Comparison of ENCODE assay signal across 9 mouse cellular contexts in genomic region chr15:97824042-97824441, GRCm38 (mm10). TPM values are rescaled to one million over a fixed set of nuclear protein-coding genes. Genes with fewer than 3 reads are reported as not detected.
DNase-seq lines count a peak whose midpoint lies in the region; ATAC-seq and TF ChIP-seq lines count a peak whose summit lies in the region.
"Had no signal": no experiment of that assay in that cellular context is flagged by ENCODE, and none has a peak within 500 bp of the region (broad histone marks: within the 10 kb centered on the region; RNA-seq: fewer than 3 reads in every experiment).

No protein-coding gene starts in this region.

- TF ChIP-seq CTCF in hindbrain, postnatal 0 days (IDR thresholded peaks at IDR 0.05; ENCODE audit: low read depth) = no peak
- TF ChIP-seq CTCF in thymus, adult 2 months (IDR thresholded peaks at IDR 0.05; ENCODE audit: borderline replicate concordance, control insufficient read depth, extremely low read depth, insufficient read depth, low read length, poor library complexity) = no peak

- no peak for ATAC-seq in hindbrain, postnatal 0 days
- no peak for ATAC-seq in hindbrain, embryonic 11.5 days (ENCODE audit: low FRiP score)
- ATAC-seq in heart, embryonic 14.5 days (ENCODE audit: insufficient number of reproducible peaks, insufficient read depth, low FRiP score, low read depth) = no peak
- ATAC-seq in forebrain, embryonic 11.5 days (replicated peaks; ENCODE audit: low FRiP score) = no peak

- no peaks in the 10 kb centered on the region for H3K9me3 ChIP-seq in hindbrain, postnatal 0 days (ENCODE audit: low read length)
- H3K9me3 ChIP-seq in hindbrain, embryonic 11.5 days (ENCODE audit: control insufficient read depth, low read length) = no peaks in the 10 kb centered on the region
- H3K9me3 ChIP-seq in heart, embryonic 14.5 days (ENCODE audit: control insufficient read depth, low read length) = no peaks in the 10 kb centered on the region
- H3K9me3 ChIP-seq in forebrain, embryonic 11.5 days (ENCODE audit: control insufficient read depth, low read length) = no peaks in the 10 kb centered on the region
- H3K9me3 ChIP-seq: G1E had no signal

- H3K9ac ChIP-seq in hindbrain, postnatal 0 days (replicated peaks; ENCODE audit: low read length) = no peak overlapping the region
- no peak overlapping the region; the same call in 1 of the 2 replicates for H3K9ac ChIP-seq in hindbrain, embryonic 11.5 days (ENCODE audit: low read depth, low read length)
- H3K9ac ChIP-seq in heart, embryonic 14.5 days (ENCODE audit: low read length) = peak overlapping the region; percentile 4; the same call in 1 of the 2 replicates
- no peak overlapping the region for H3K9ac ChIP-seq in forebrain, embryonic 11.5 days (ENCODE audit: low read length)

- H3K27me3 ChIP-seq in hindbrain, postnatal 0 days (ENCODE audit: insufficient read depth, low read length) = no peaks in the 10 kb centered on the region
- no peaks in the 10 kb centered on the region for H3K27me3 ChIP-seq in hindbrain, embryonic 11.5 days (ENCODE audit: control insufficient read depth, insufficient read depth, low read length)
- H3K27me3 ChIP-seq in thymus, adult 2 months (ENCODE audit: control insufficient read depth, insufficient read depth, low read length) = no peaks in the 10 kb centered on the region
- H3K27me3 ChIP-seq in heart, embryonic 14.5 days (ENCODE audit: control insufficient read depth, insufficient read depth, low read length) = no peaks in the 10 kb centered on the region
- no peaks in the 10 kb centered on the region for H3K27me3 ChIP-seq in forebrain, embryonic 11.5 days (ENCODE audit: control insufficient read depth, insufficient read depth, low read length)

- peak overlapping the region; percentile 5; the same call in 1 of the 2 replicates for H3K27ac ChIP-seq in hindbrain, postnatal 0 days
- H3K27ac ChIP-seq in hindbrain, embryonic 11.5 days (ENCODE audit: low read depth, low read length) = no peak overlapping the region; the same call in 1 of the 2 replicates
- H3K27ac ChIP-seq in thymus, adult 2 months (ENCODE audit: control insufficient read depth, insufficient read depth, low read length) = peak overlapping the region; percentile 17
- H3K27ac ChIP-seq in heart, embryonic 14.5 days (replicated peaks in 1 of 2; ENCODE audit: control insufficient read depth in 1 of 2, insufficient read depth in 1 of 2, low read depth in 2 of 2, low read length in 2 of 2) = peak overlapping the region; percentile 22 to 85; a peak in 3 of 4 replicates
- no peak overlapping the region for H3K27ac ChIP-seq in forebrain, embryonic 11.5 days (ENCODE audit: low read depth, low read length)

- no peak overlapping the region for H3K4me2 ChIP-seq in hindbrain, postnatal 0 days (ENCODE audit: low read depth, low read length)
- H3K4me2 ChIP-seq in hindbrain, embryonic 11.5 days (replicated peaks; ENCODE audit: low read depth, low read length) = no peak overlapping the region
- H3K4me2 ChIP-seq in heart, embryonic 14.5 days (ENCODE audit: low read length) = no peak overlapping the region
- H3K4me2 ChIP-seq in forebrain, embryonic 11.5 days (ENCODE audit: low read depth, low read length, severe bottlenecking) = no peak overlapping the region

- H3K4me1 ChIP-seq in hindbrain, postnatal 0 days (ENCODE audit: insufficient read depth, low read length) = peaks cover 42% of the 10 kb centered on the region
- H3K4me1 ChIP-seq in hindbrain, embryonic 11.5 days (replicated peaks; ENCODE audit: control insufficient read depth, insufficient read depth, low read length) = peaks cover 18% of the 10 kb centered on the region
- peaks cover 87% of the 10 kb centered on the region for H3K4me1 ChIP-seq in thymus, adult 2 months (replicated peaks; ENCODE audit: control insufficient read depth, insufficient read depth, low read length)
- peaks cover 64 to 80% of the 10 kb centered on the region in 2 experiments for H3K4me1 ChIP-seq in heart, embryonic 14.5 days (ENCODE audit: control insufficient read depth in 2 of 2, insufficient read depth in 2 of 2, low read length in 2 of 2)
- peaks cover 20% of the 10 kb centered on the region; the same call in 1 of the 2 replicates for H3K4me1 ChIP-seq in forebrain, embryonic 11.5 days (replicated peaks; ENCODE audit: control insufficient read depth, insufficient read depth, low read length)

- no peaks in the 10 kb centered on the region for H3K36me3 ChIP-seq in hindbrain, postnatal 0 days (ENCODE audit: insufficient read depth, low read length)
- no peaks in the 10 kb centered on the region for H3K36me3 ChIP-seq in hindbrain, embryonic 11.5 days (ENCODE audit: control insufficient read depth, insufficient read depth, low read length)
- peaks cover 28% of the 10 kb centered on the region for H3K36me3 ChIP-seq in thymus, adult 2 months (ENCODE audit: control insufficient read depth, insufficient read depth, low read length)
- peaks cover 14% of the 10 kb centered on the region for H3K36me3 ChIP-seq in heart, embryonic 14.5 days (ENCODE audit: control insufficient read depth, insufficient read depth, low read length)
- H3K36me3 ChIP-seq in forebrain, embryonic 11.5 days (ENCODE audit: control insufficient read depth, insufficient read depth, low read length) = no peaks in the 10 kb centered on the region

- DNase-seq in hindbrain, postnatal 0 days (ENCODE audit: low spot score) = no peak
- DNase-seq in hindbrain, embryonic 11.5 days (ENCODE audit: low spot score) = no peak
- no peak for DNase-seq in thymus, adult 2 months
- DNase-seq in thymus, postnatal 25 days = no peak
- no peak for DNase-seq in frontal cortex, postnatal 10 days (ENCODE audit: low spot score in 2 of 2)
- no peak for DNase-seq in forebrain, embryonic 11.5 days (ENCODE audit: low spot score)
- no peak for DNase-seq in kidney, postnatal 14 days

- no peak overlapping the region for H3K4me3 ChIP-seq in hindbrain, postnatal 0 days (ENCODE audit: low read length)
- no peak overlapping the region for H3K4me3 ChIP-seq in hindbrain, embryonic 11.5 days (ENCODE audit: low read depth, low read length)
- H3K4me3 ChIP-seq in thymus, adult 2 months (ENCODE audit: control insufficient read depth, insufficient read depth, low read length) = no peak overlapping the region
- H3K4me3 ChIP-seq in heart, embryonic 14.5 days (ENCODE audit: control insufficient read depth in 1 of 2, insufficient read depth in 1 of 2, low read depth in 1 of 2, low read length in 2 of 2) = no peak overlapping the region
- H3K4me3 ChIP-seq in forebrain, embryonic 11.5 days (ENCODE audit: low read depth, low read length) = no peak overlapping the region

- 58% methylated on average over 6 of the region's 6 CpGs for WGBS in hindbrain, postnatal 0 days
- 81% methylated on average over 6 of the region's 6 CpGs for WGBS in hindbrain, embryonic 11.5 days
- 58% methylated on average over 6 of the region's 6 CpGs for WGBS in thymus, adult 2 months
- 63% methylated on average over 6 of the region's 6 CpGs for WGBS in heart, embryonic 14.5 days
- 89% methylated on average over 6 of the region's 6 CpGs for WGBS in forebrain, embryonic 11.5 days

- TF ChIP-seq POLR2A in thymus, adult 2 months (IDR thresholded peaks at IDR 0.05; ENCODE audit: control insufficient read depth, extremely low read depth, insufficient read depth, low read length, poor library complexity) = no peak

RNA-seq across cellular contexts. Expression of gene Hdac7, which starts 20.3 kb away (rescaled TPM):
- 23.6 and 28.6 TPM in 2 replicates for total RNA-seq in hindbrain, postnatal 0 days (2014; rRNA removed)
- polyA plus RNA-seq in hindbrain, postnatal 0 days (2015; fragmentation: Nextera tagmentation; extraction: Ambion mirVana) = 21.7 and 23.7 TPM in 2 replicates
- polyA plus RNA-seq in hindbrain, embryonic 11.5 days (2014; fragmentation: Nextera tagmentation; extraction: Ambion mirVana) = 17.9 and 19.4 TPM in 2 replicates
- 827 and 963 TPM in 2 replicates for polyA plus RNA-seq in thymus, adult 2 months (2012; rRNA removed)
- polyA plus RNA-seq in heart, embryonic 14.5 days (2014; fragmentation: Nextera tagmentation; extraction: Ambion mirVana) = 25.7 and 26.7 TPM in 2 replicates
- polyA plus RNA-seq in forebrain, embryonic 11.5 days (2014; fragmentation: Nextera tagmentation; extraction: Ambion mirVana) = 23.9 and 26.4 TPM in 2 replicates

RNA-seq across cellular contexts. Expression of gene Slc48a1, which starts 45.7 kb away (rescaled TPM):
- total RNA-seq in hindbrain, postnatal 0 days (2014; rRNA removed) = 84.4 and 89.3 TPM in 2 replicates
- 140 and 152 TPM in 2 replicates for polyA plus RNA-seq in hindbrain, postnatal 0 days (2015; fragmentation: Nextera tagmentation; extraction: Ambion mirVana)
- polyA plus RNA-seq in hindbrain, embryonic 11.5 days (2014; fragmentation: Nextera tagmentation; extraction: Ambion mirVana) = 28.1 and 28.4 TPM in 2 replicates
- 62.1 and 62.8 TPM in 2 replicates for polyA plus RNA-seq in thymus, adult 2 months (2012; rRNA removed)
- 67.1 and 69.6 TPM in 2 replicates for polyA plus RNA-seq in heart, embryonic 14.5 days (2014; fragmentation: Nextera tagmentation; extraction: Ambion mirVana)
- 32.1 and 32.9 TPM in 2 replicates for polyA plus RNA-seq in forebrain, embryonic 11.5 days (2014; fragmentation: Nextera tagmentation; extraction: Ambion mirVana)

RNA-seq across cellular contexts. Expression of gene Rapgef3, which starts 56.3 kb away (rescaled TPM):
- 26.4 and 41.9 TPM in 2 replicates for total RNA-seq in hindbrain, postnatal 0 days (2014; rRNA removed)
- polyA plus RNA-seq in hindbrain, postnatal 0 days (2015; fragmentation: Nextera tagmentation; extraction: Ambion mirVana) = 10.3 and 12.2 TPM in 2 replicates
- 3.6 and 4.0 TPM in 2 replicates for polyA plus RNA-seq in hindbrain, embryonic 11.5 days (2014; fragmentation: Nextera tagmentation; extraction: Ambion mirVana)
- 276 and 278 TPM in 2 replicates for polyA plus RNA-seq in thymus, adult 2 months (2012; rRNA removed)
- 15.9 and 19.2 TPM in 2 replicates for polyA plus RNA-seq in heart, embryonic 14.5 days (2014; fragmentation: Nextera tagmentation; extraction: Ambion mirVana)
- polyA plus RNA-seq in forebrain, embryonic 11.5 days (2014; fragmentation: Nextera tagmentation; extraction: Ambion mirVana) = 4.8 and 5.5 TPM in 2 replicates

Comparison
In these comparisons a context has a peak if more than half of its experiments do, and no peak if none do; other contexts are left out.
1. H3K27ac ChIP-seq: peak in hindbrain, postnatal 0 days (single experiment), thymus, adult 2 months (single experiment) and heart, embryonic 14.5 days (2 of 2); none in hindbrain, embryonic 11.5 days (single experiment) and forebrain, embryonic 11.5 days (single experiment).
2. RNA of gene Hdac7, which starts 20.3 kb away (polyA plus RNA-seq): 827 to 963 TPM in thymus, adult 2 months; 25.7 to 26.7 TPM in heart, embryonic 14.5 days, 23.9 to 26.4 TPM in forebrain, embryonic 11.5 days, 21.7 to 23.7 TPM in hindbrain, postnatal 0 days and 17.9 to 19.4 TPM in hindbrain, embryonic 11.5 days; every median in the first group is over 10 times any median in the second.
3. RNA of gene Rapgef3, which starts 56.3 kb away (polyA plus RNA-seq): 276 to 278 TPM in thymus, adult 2 months; 15.9 to 19.2 TPM in heart, embryonic 14.5 days, 10.3 to 12.2 TPM in hindbrain, postnatal 0 days, 4.8 to 5.5 TPM in forebrain, embryonic 11.5 days and 3.6 to 4.0 TPM in hindbrain, embryonic 11.5 days; every median in the first group is over 10 times any median in the second.